Mouse (Mus musculus) thymus, postnatal 4 days (tissue): ENCODE measurements around the gene Tex26.

Source experiments
- DNase-seq: peaks from one replicate; pipeline ENCODE4 v3.0.0; 2021

Tex26 gene

DNA sequence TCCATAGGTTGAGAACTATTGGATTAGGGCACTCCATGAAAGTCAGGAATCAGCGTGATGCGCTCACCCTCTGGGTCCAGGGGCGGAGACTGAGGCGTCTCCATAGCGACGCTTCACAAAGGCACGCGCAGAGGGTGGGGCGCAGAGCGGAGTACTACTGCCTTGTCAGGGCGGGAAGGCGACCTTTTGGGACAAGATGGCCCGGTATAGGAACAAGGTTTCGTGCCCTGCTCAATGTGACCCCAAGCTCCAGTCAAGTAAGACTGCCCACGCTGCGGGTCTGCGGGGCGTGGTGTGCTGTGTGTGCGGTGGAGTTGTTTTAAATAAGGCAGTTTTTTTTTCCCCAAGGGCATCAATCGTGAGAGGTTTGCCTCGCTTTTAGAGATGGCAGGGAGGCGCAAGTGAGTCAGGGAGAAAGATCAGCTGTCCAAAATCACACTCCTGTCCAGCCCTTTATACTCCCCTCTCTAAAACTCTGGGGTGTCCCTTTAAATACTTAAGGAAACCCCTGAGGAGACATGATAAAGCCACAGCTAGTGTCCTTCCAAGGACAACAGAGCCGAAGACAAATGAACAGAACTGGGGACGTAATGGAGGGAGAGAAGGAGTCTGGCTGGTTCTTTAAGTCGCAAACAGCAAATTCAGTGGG lies at the start of gene Tex26:
Gene Tex26 (plus strand): TSS at position 130 of the 649 bp plus-strand sequence.
- peak; percentile 80 for DNase-seq

DNA sequence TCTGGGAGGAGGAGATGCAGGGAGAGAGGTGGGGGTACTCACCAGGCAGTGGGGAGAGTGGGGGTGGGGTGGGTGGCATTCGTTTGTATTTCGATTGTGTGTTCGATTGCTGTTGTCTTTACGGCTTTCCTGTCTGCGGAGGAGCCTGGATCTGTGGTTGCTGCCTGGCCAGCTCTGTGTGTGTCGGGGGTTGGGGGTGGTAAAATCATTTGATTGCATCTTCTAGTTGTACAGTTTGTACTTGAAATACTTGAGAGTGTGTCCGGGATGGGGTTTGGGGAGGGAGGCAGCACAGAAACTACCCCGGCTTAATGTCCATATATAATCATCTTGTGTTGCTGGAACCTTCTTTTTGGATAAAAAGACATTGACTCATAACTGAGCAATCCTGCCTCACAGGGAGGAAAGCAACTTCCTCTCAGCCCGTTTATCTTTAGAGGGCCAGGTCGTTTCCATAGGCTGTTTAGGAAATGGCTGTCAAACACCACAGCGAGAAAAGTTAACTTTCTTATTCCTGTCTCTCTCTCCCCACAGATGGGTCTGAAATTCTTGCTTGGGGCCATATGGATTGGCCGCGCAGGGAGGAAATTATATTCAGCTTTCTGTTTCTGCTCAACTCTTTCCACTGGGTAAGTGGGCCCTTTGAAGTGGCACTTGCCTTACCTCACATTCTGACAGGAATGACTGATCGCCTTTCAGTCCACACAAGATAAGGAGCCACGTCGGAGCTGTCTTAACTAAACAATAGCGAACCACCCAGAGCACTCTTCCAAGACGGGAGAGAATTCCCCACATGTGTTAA lies 47.7 kb upstream of the Tex26 start:
- DNase-seq, result peak; percentile 32

DNA sequence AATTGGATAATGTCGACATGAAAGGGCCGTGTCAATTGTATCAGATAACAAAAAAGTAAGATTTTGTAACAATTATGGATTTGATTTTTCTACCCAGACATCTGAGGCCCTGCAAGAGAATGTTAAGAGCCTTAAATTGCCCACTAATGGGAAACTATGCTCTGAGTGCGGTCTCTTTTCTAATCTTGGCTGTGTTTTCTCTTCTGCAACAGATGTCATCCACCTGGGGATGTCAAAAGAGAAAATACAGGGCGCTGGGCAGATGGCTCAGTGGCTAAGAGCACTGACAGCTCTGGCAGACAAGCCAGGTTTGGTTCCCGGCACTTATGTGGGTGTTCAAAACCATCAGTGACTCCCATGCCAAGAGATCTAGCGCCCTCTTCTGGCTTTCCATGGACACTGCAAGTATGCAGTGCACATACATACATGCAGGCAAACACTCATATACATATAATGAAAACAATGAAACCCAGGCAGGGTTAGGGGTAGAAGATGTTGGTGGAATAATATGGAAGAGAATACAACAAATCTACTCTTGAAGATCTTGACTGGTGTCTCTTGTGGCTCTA lies 47.0 kb upstream of the Tex26 start:
- DNase-seq, result peak; percentile 38

DNA sequence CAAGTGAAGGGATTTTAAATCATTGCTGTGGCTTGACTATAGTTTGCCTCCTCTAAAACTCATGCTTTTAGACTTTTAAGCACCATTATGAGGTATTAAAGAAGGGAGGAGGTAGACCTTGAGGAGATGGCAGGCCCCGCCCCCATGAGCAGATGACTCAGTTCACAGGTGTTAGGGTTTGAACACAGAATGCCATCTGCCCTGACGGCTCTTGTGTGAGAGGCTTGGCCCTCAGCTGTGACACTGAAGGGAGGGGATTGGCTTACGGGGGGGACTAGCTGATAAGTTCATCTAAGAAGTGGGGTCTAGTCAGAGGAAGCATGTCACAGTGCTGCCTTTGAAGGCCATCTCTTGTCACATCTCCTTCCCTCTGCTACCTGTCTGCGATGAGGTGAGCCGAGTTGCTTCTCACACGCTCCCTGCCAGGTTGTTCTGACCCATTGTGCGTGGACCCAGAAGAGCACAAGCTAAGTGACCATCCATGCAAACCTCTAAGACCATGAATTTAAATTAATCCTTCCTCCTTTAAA lies 37.9 kb upstream of the Tex26 start:
- peak; percentile 73 for DNase-seq

DNA sequence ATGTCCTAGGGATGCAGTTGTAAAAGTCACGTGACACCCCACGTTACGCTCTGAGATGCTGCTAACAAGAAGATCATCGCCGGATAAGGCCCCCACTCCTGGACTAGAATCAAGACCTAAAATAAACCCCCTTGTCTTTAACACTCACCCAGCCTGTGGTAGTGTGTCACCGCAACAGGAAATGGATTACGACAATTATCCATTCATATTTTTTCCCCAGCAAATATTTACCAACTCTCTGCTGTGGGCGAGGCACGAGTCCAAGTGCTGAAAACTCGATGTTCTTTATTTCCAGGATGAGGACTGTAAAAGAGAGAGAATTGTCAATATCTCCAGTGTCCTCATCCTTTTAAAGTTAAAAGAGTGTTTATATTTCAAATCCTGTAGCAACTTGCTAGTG lies 37.4 kb upstream of the Tex26 start:
- DNase-seq, result no peak

DNA sequence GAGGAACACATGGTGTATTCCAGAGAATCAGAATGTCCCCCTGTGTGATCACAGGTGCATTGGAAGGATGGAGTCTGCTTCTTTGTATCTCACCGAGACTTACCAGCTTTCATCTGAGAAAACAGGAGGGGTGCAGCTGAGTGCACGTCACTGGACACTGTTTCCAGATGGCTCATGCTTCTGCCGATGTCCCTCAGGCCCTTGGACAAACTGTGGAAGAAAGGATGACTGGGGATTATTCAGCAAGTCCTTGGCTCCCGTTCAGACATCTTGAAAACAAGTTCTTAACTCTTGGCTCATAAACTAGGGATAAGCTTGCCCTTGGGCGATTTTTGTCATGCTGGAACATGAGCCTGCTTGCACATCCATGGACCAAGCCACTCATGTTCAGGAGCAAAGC lies 36.1 kb upstream of the Tex26 start:
- DNase-seq, result no peak

DNA sequence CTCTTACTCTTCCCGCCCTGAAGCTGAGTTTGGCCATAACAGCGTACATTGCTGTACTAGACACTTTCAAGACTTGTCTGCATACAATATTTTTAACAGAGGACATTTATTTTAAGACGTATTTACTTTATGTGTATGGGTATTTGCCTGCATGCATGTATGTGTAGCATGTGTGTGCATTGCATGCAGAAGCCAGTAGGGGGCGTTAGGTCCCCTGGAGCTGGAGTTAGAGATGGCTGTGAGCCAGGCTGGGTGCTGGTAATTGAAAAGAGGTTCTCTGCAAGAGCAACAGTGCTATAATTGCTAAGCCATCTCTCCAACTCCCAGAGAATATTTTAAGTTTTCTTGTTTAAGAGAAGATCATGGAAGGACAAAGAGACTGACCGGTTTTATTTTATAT lies 34.8 kb upstream of the Tex26 start:
- DNase-seq, result no peak

DNA sequence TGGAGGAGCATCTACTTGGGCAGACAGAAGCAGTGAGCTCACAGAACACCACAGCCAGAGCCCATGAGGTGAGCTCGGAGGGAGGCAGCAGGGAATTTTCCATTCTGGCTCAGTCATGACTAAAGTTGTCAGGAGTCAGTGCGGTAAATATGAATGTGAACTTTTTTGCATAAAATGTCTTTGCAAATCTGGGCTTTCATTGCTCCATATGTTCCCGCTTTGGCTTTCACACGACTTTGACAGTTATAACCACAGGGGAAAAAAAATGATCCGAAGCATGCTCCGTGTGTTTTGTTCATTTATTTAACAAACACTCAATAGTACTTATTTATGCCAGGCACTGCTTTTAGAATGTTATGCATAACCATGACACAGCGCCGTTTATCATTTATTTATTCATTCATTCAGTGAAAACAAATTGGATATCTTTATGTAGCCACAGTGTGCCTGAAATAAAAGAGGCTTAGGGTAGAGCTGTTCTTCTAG lies 32.6 kb upstream of the Tex26 start:
- DNase-seq, result no peak

DNA sequence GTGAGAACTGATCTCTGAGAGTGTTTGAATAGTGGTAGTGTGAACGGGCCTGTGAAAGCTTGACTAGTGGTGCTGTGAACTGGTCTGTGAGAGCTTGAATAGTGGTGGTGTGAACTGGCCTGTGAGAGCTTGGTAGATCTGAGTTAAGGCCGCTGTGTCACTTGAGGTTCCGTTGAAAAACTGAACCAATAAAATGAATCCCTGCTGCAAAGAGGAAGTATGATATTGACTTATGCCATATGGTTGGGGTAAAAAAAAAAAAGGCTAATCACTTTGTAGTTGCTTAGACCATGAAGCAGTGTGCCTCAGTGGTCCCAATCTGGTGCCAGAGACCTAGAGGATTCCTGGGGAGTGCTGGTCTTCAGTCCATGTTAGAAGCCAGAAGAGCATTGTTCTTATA lies 30.0 kb upstream of the Tex26 start:
- no peak for DNase-seq

DNA sequence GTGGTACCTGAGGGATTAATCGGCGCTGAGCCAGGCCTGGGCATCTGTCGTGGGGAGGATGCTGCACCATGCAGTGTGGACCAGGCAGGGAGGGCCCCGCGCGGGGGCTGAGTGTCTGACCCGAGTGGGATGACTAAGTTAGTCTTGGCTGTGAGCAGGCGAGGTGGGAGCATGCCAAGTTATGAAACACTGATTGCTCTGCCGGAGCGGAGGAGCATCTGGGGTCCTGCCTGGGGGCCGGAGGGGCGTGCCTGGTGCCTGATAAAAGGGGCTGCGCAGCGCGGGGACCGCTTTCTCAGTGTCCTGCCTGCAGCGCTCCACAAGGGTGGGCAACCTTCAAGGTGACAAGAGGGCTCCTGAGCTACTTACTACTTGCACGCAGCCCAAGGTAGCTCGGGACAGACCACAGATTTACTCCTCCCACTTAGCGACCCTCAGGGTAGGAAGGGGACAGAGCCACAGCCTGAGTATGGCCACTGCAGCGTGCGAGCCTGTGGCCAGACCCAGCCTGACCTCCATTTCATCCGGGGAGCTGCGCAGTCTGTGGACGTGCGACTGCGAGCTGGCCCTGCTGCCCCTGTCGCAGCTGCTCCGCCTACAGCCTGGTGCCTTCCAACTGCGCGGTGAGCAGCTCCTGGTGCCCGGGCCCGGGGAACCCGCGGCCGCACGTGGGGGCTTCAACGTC lies 27.8 kb upstream of the Tex26 start, which contains the start of gene Medag:
Gene Medag (plus strand): TSS at position 241 of the 685 bp plus-strand sequence.
- peak; percentile 44 for DNase-seq

DNA sequence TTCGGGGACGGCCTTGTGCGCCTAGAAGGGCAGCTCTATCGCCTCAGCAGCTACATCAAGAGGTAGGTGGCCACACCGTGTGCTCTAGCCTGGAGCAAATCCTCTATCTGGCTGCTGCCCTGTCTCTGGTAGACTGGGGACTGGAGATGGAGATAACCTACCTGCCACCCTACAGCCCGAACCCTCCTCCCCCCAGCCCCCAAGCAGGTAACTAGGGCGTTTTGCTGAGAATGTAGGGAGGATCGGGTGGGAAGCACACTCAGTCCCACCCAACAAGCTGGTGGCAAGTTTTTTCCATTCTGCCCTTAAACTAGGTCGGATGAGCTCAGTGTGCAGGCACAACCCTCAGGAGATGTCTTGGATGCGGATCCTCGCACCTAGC lies 27.3 kb upstream of the Tex26 start:
- no peak for DNase-seq

DNA sequence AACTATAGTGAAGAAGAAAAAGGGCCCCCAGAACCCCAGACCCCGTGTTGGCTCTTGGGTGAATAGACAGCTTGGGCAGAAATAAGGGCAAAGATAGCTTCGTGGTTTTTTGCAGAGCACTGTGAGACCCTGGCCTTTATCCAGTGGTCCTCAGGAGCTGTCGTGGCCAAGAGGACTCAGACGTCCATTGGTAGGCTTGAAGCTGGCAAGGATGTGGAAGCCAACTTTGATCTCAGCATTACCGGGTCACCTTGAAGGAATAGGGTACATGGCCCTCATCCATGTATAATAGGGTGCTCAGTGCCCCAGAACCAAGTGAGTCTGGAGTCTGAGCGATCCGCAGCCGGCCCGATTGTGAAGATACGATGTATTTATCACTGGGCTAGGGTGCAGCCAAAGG lies 26.8 kb upstream of the Tex26 start:
- DNase-seq, result no peak

DNA sequence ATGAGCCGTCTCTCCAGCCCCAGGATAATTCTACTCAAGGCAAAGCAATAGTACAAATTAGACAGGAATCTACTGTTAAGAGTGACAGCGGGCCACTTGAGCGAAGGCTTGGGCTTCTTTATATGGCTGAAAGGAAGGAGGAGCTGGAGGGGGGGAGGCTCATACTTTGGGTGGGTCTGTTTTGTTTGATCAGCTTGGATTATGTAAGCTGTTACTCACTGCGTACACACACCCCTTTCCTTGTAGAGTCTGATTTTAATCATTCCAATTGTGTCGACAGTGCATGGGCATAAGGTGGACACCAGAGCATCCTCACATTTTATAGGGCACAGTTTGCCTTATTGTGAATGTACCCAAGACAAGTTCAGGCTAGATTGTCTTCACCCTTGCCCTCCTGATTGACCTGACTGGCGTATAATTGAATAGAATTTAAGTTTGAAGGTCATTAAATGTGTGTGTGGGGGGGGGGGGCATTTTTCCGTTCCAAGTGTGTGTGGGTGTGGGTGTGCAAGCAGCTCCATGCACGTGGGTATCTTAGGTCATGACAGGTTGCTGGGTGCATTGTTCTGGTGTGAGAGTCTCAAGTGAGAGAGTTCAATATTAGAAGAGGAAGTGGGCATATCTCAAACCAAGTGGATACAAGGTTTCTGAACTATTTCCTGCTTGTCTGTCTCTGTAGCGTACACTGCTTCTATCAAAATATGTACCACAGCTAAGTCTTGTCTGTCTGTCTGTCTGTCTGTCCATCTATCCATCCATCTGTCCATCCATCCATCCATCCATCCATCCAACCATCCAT lies 24.9 kb upstream of the Tex26 start:
- DNase-seq, result no peak

DNA sequence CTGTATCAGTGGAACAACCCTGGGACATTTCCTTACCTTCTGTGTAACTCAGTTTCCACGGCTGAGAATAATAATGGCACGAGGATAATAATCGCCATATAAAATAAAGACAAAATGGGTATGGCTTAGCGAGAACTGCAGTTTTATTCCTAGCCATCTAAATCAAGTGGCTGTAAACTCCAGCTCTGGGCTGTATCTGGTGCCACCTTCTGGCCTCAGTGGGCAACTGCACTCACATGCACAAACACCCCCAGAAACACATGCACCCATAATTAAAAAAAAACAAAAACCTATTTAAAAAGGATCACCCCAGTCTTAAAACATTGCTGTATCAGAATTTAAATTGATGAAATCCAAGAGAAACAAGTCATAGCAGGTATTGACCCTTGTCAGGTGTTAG lies 22.1 kb upstream of the Tex26 start:
- DNase-seq, result peak; percentile 66

DNA sequence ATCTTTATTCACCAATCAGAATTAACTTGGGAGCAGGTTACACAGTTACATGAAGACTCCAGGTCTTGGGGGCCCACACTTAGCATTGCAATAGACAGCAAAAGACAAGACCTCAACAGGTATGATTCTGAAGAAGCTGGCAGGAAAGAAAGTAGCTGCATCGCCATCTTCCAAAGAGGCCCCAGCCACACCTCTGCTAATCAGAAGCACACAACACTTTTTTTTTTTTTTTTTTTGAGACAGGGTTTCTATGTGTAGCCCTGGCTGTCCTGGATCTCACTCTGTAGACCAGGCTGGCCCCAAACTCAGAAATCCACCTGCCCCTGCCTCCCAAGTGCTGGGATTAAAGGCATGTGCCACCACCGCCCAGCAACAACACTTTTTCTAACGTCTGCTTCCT lies 12.9 kb upstream of the Tex26 start:
- no peak for DNase-seq

DNA sequence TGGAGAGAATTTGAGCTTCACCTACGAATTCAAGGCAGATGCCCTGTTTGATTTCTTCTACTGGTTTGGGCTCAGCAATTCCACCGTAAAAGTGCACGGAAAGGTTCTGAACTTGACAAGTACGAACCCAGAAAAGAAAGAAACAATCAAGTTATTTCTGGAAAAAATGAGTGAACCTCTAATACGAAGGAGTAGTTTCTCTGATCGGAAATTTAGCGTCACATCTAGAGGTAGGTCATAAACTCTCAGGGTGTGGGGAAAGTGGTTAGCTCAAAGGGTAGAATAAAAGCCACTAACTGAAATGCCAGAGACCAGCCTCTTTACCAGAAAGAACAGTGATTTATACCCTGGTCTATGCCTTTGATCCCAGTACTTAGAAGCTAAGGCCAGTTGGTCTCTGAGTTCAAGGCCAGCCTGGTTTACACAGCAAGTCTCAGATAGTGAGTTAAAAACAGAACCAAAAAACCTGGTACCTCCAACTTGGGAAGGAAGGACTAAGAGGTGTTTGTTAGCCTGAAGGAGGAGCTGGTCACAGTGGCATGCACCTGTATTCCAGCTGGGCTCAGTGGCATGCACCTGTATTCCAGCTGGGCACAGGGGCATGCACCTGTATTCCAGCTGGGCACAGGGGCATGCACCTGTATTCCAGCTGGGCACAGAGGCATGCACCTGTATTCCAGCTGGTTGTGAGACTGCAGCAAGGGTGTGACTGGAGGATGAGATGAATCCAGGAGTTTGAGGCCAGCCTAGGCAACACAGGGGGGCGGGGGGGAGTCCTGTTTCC lies 12.0 kb upstream of the Tex26 start:
- DNase-seq, result peak; percentile 55

DNA sequence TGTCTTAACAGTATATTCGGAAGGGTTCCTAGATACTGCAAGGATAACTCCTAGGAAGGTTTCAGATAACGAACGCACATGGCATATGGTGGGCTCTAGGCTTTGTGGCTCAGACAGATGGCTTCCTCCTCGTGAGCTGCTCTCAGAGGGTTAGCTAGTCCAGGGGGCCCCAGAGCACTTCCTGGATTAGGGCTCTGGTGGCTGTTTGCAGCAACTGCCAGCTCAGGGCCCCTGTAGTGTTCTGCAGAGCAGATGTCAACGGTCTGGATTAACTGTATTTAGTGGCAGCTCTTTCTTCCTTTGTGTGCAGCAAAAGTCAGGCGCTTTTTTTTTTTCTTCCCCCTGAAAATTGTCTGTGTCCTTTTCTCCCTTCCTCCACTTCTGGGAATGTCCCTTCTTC lies 11.1 kb upstream of the Tex26 start:
- DNase-seq, result peak; percentile 79

DNA sequence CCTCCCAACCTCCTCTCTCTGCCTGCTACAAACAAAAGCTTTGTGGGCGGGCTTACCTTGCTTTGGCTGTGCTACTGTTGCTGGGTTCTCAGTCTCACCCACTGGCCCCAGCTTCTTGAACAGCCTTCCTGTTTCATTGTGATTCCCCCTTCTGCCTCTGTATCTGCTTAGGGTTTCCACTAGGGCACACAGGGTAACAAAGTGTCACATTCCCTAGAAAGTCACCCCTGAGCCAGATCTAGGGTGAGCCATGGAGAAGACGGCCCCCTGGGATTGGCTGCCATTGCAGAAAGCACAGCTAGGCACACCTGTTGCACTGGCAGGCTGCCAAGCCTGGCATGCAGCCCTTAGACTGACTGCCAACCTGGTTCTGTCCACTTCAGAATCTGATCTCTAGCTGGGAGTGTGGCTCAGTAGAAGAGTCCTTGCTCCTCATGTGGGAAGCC lies 10.6 kb upstream of the Tex26 start:
- DNase-seq, result peak; percentile 75

DNA sequence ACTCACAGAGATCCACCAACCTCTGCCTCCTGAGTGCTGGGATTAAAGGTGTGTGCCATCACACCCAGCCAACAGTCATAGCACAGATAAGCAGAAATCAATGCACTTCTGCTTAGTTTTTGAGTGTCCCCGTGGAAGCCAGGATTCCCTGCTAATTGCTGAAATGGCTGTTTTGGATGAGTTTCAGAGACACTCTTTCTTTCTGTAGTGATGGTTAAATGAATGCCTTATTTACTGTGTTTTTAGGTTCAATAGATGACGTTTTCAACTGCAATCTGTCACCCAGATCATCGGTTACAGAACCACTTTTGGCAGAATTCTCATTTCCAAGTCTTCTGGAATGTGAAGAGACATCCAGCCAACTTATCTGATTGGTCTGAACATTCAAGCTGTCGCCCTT lies 9.9 kb upstream of the Tex26 start:
- DNase-seq, result no peak

DNA sequence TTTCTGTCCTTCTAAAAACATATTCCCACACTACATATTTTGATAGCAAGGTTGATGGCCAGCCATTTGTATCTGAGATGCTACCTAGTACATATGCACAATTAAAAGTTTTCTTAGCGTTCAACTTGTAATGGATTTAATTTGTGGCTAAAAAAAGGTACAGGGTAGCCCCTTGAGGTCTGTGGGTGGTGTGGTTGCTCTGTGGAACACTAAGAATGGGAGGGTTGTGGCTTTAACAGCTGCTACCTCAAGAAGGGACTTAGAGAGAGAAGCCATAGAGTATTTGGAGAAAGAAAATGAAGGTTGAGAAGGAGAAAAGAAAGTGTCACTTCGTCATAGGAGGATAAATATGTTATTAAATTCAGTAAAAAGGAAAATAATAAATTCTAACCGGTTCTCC lies 8.5 kb upstream of the Tex26 start:
- no peak for DNase-seq

DNA sequence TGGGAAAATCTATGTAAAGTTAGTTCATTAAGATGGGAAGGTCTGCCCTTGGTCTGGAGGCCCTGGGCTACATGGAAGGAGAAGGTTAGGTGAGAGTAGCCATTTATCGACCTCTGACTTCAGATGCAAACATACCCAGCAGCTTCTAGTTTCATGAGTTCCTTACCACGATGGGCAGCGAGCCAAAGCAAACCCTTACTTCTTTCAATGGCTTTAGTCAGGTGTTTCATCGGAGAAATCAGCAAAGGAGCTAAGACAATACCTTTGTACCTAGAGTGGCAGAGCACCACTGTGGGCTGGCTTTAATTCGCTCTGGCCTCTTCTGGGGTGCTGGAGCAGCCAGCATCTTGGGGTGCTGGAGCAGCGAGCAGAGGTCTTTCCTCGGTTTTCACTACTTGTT lies 5.8 kb upstream of the Tex26 start:
- DNase-seq, result no peak
